Mouse (Mus musculus): ENCODE data around the gene Samd4b. TPM values are rescaled to one million over a fixed set of nuclear protein-coding genes. Genes with fewer than 3 reads are reported as not detected.

Gene Samd4b
- polyA plus RNA-seq, 1 experiment: 93.9 TPM

- WGBS: 35% methylated on average over 12 of the region's 12 CpGs
- TF ChIP-seq POLR2A (IDR thresholded peaks at IDR 0.05; ENCODE audit: borderline replicate concordance, extremely low read depth, low read depth, low read length) (peak; percentile 62; the same call in 1 of the 2 replicates), CTCF (IDR thresholded peaks at IDR 0.05; ENCODE audit: insufficient read depth, low read length) (no peak)
- H3K4me1 ChIP-seq (ENCODE audit: control insufficient read depth, insufficient read depth, low read length): peaks cover 55% of the 10 kb centered on the region
- DNase-seq: peak; percentile 92
- peak overlapping the region; percentile 1 for H3K4me3 ChIP-seq (replicated peaks; ENCODE audit: extremely low read depth, low read depth, low read length)
Measured at GRCm38 (mm10) chr7:28570291-28570981, 27.5 kb downstream of the Samd4b start.

- H3K4me1 ChIP-seq (ENCODE audit: control insufficient read depth, insufficient read depth, low read length): peaks cover 37% of the 10 kb centered on the region
- peak; percentile 70 for DNase-seq
Measured at GRCm38 (mm10) chr7:28568253-28568652, 29.7 kb downstream of the Samd4b start.

GRCm38 (mm10) chr7:28567539-28567938 lies 30.4 kb downstream of the Samd4b start:
- Histone ChIP-seq H3K4me3 (replicated peaks; ENCODE audit: extremely low read depth, low read depth, low read length) (no peak overlapping the region), H3K4me1 (ENCODE audit: control insufficient read depth, insufficient read depth, low read length) (peaks cover 31% of the 10 kb centered on the region)
- no peak for TF ChIP-seq POLR2A (IDR thresholded peaks at IDR 0.05; ENCODE audit: borderline replicate concordance, extremely low read depth, low read depth, low read length)
- TF ChIP-seq CTCF (IDR thresholded peaks at IDR 0.05; ENCODE audit: insufficient read depth, low read length): no peak
- 86% methylated on average over 4 of the region's 4 CpGs for WGBS
- no peak for DNase-seq

More at GRCm38 (mm10) chr7:28568253-28568652, 29.7 kb downstream of the Samd4b start:
- no peak overlapping the region for H3K4me3 ChIP-seq (replicated peaks; ENCODE audit: extremely low read depth, low read depth, low read length)
- TF ChIP-seq POLR2A (IDR thresholded peaks at IDR 0.05; ENCODE audit: borderline replicate concordance, extremely low read depth, low read depth, low read length) (no peak), CTCF (IDR thresholded peaks at IDR 0.05; ENCODE audit: insufficient read depth, low read length) (peak; percentile 66)

GRCm38 (mm10) chr7:28565407-28565806 lies 32.5 kb downstream of the Samd4b start:
- no peak for TF ChIP-seq CTCF (IDR thresholded peaks at IDR 0.05; ENCODE audit: insufficient read depth, low read length)
- TF ChIP-seq POLR2A (IDR thresholded peaks at IDR 0.05; ENCODE audit: borderline replicate concordance, extremely low read depth, low read depth, low read length): no peak
- peaks cover 15% of the 10 kb centered on the region for H3K4me1 ChIP-seq (ENCODE audit: control insufficient read depth, insufficient read depth, low read length)
- no peak overlapping the region for H3K4me3 ChIP-seq (replicated peaks; ENCODE audit: extremely low read depth, low read depth, low read length)
- DNase-seq: no peak
- WGBS: 71% methylated on average over 5 of the region's 5 CpGs

- H3K4me3 ChIP-seq (replicated peaks; ENCODE audit: extremely low read depth, low read depth, low read length): no peak overlapping the region
- TF ChIP-seq CTCF (IDR thresholded peaks at IDR 0.05; ENCODE audit: insufficient read depth, low read length) (no peak), POLR2A (IDR thresholded peaks at IDR 0.05; ENCODE audit: borderline replicate concordance, extremely low read depth, low read depth, low read length) (no peak)
- WGBS: 93% methylated on average over 13 of the region's 13 CpGs
- DNase-seq: no peak
- peaks cover 5% of the 10 kb centered on the region for H3K4me1 ChIP-seq (ENCODE audit: control insufficient read depth, insufficient read depth, low read length)
Measured at GRCm38 (mm10) chr7:28562951-28563350, 35.0 kb downstream of the Samd4b start.

- Histone ChIP-seq H3K4me3 (replicated peaks; ENCODE audit: extremely low read depth, low read depth, low read length) (no peak overlapping the region), H3K4me1 (ENCODE audit: control insufficient read depth, insufficient read depth, low read length) (peaks cover 5% of the 10 kb centered on the region)
- TF ChIP-seq CTCF (IDR thresholded peaks at IDR 0.05; ENCODE audit: insufficient read depth, low read length) (no peak), POLR2A (IDR thresholded peaks at IDR 0.05; ENCODE audit: borderline replicate concordance, extremely low read depth, low read depth, low read length) (no peak)
- 90% methylated on average over 13 of the region's 13 CpGs for WGBS
- DNase-seq: no peak
Measured at GRCm38 (mm10) chr7:28562371-28562770, 35.6 kb downstream of the Samd4b start.

- no peak for TF ChIP-seq POLR2A (IDR thresholded peaks at IDR 0.05; ENCODE audit: borderline replicate concordance, extremely low read depth, low read depth, low read length)
- TF ChIP-seq CTCF (IDR thresholded peaks at IDR 0.05; ENCODE audit: insufficient read depth, low read length): no peak
- no peak overlapping the region for H3K4me3 ChIP-seq (replicated peaks; ENCODE audit: extremely low read depth, low read depth, low read length)
- WGBS: 90% methylated on average over 11 of the region's 11 CpGs
- DNase-seq: no peak
- peaks cover 5% of the 10 kb centered on the region for H3K4me1 ChIP-seq (ENCODE audit: control insufficient read depth, insufficient read depth, low read length)
Measured at GRCm38 (mm10) chr7:28561967-28562366, 36.0 kb downstream of the Samd4b start.

GRCm38 (mm10) chr7:28560856-28561255 lies 37.1 kb downstream of the Samd4b start:
- Histone ChIP-seq H3K4me3 (replicated peaks; ENCODE audit: extremely low read depth, low read depth, low read length) (no peak overlapping the region), H3K4me1 (ENCODE audit: control insufficient read depth, insufficient read depth, low read length) (peaks cover 5% of the 10 kb centered on the region)
- WGBS: 87% methylated on average over 10 of the region's 10 CpGs
- TF ChIP-seq CTCF (IDR thresholded peaks at IDR 0.05; ENCODE audit: insufficient read depth, low read length) (no peak), POLR2A (IDR thresholded peaks at IDR 0.05; ENCODE audit: borderline replicate concordance, extremely low read depth, low read depth, low read length) (no peak)
- no peak for DNase-seq

GRCm38 (mm10) chr7:28558486-28558885 lies 39.5 kb downstream of the Samd4b start:
- peak; percentile 39 for DNase-seq
- Histone ChIP-seq H3K4me1 (ENCODE audit: control insufficient read depth, insufficient read depth, low read length) (peaks cover 5% of the 10 kb centered on the region), H3K4me3 (replicated peaks; ENCODE audit: extremely low read depth, low read depth, low read length) (no peak overlapping the region)
- no peak for TF ChIP-seq POLR2A (IDR thresholded peaks at IDR 0.05; ENCODE audit: borderline replicate concordance, extremely low read depth, low read depth, low read length)
- TF ChIP-seq CTCF (IDR thresholded peaks at IDR 0.05; ENCODE audit: insufficient read depth, low read length): no peak
- WGBS: 24% methylated on average over 4 of the region's 4 CpGs

GRCm38 (mm10) chr7:28557708-28558107 lies 40.2 kb downstream of the Samd4b start:
- WGBS: 59% methylated on average over 6 of the region's 6 CpGs

More at GRCm38 (mm10) chr7:28557708-28558107, 40.2 kb downstream of the Samd4b start:
- DNase-seq: no peak
- peaks cover 5% of the 10 kb centered on the region for H3K4me1 ChIP-seq (ENCODE audit: control insufficient read depth, insufficient read depth, low read length)
- TF ChIP-seq POLR2A (IDR thresholded peaks at IDR 0.05; ENCODE audit: borderline replicate concordance, extremely low read depth, low read depth, low read length): no peak
- TF ChIP-seq CTCF (IDR thresholded peaks at IDR 0.05; ENCODE audit: insufficient read depth, low read length): no peak
- no peak overlapping the region for H3K4me3 ChIP-seq (replicated peaks; ENCODE audit: extremely low read depth, low read depth, low read length)

Data from lung, adult 2 months (tissue).